Mouse (Mus musculus) gastrocnemius, adult 2 months (tissue): ENCODE measurements at regions not wholly inside any gene's neighbourhood (a gene's known extent, or its start where the extent isn't known, plus 50 kb on each side); places are given as distances from the start of the nearest gene placed in this dataset.

ENCODE experiments used
- DNase-seq: peaks from one replicate; pipeline ENCODE4 v3.0.0; 2022
- H3K27ac ChIP-seq: fragments of 200-600 bp; 2 replicates; pipeline ENCODE4 v1.8.1; 2022; ENCODE audit warnings: mild to moderate bottlenecking
- H3K4me3 ChIP-seq: fragments of 200-600 bp; 2 replicates; pipeline ENCODE4 v1.8.1; 2022; ENCODE audit warnings: mild to moderate bottlenecking, moderate library complexity
- CTCF ChIP-seq: fragments of 200-600 bp; IDR thresholded peaks from 2 replicates; pipeline ENCODE4 v1.8.1; 2022; ENCODE audit warnings: antibody characterized with exemption, mild to moderate bottlenecking, moderate library complexity
- intact Hi-C: fragments of 180-260 bp; cut with DNase I; formaldehyde crosslinking; loops from one replicate; pipeline ENCODE4 v1.15.1; 2025

- no peak for DNase-seq
- Histone ChIP-seq H3K4me3 (no peak overlapping the region), H3K27ac (no peak overlapping the region)
- intact Hi-C loops: no loop called here
- no peak for TF ChIP-seq CTCF
Measured at GRCm38 (mm10) chr9:46702901-46703636, 295.5 kb upstream of the Gm4791 start.

GRCm38 (mm10) chr9:46702053-46702900 lies 296.3 kb upstream of the Gm4791 start:
- intact Hi-C loops: no loop called here
- TF ChIP-seq CTCF: no peak
- Histone ChIP-seq H3K27ac (no peak overlapping the region), H3K4me3 (no peak overlapping the region)
- no peak for DNase-seq

GRCm38 (mm10) chr9:46696171-46696570 lies 302.4 kb upstream of the Gm4791 start:
- TF ChIP-seq CTCF: no peak
- Histone ChIP-seq H3K27ac (no peak overlapping the region), H3K4me3 (no peak overlapping the region)
- no peak for DNase-seq
- intact Hi-C loops: no loop called here

- Histone ChIP-seq H3K4me3 (no peak overlapping the region), H3K27ac (no peak overlapping the region)
- DNase-seq: no peak
Measured at GRCm38 (mm10) chr9:46689331-46689730, 309.2 kb upstream of the Gm4791 start.

GRCm38 (mm10) chr9:46684113-46684850 lies 314.3 kb upstream of the Gm4791 start:
- TF ChIP-seq CTCF: no peak
- no peak overlapping the region for H3K27ac ChIP-seq
- H3K4me3 ChIP-seq: no peak overlapping the region
- intact Hi-C loops: no loop called here
- DNase-seq: no peak

More at GRCm38 (mm10) chr9:46689331-46689730, 309.2 kb upstream of the Gm4791 start:
- no peak for TF ChIP-seq CTCF
- intact Hi-C loops: no loop called here

- TF ChIP-seq CTCF: no peak
- intact Hi-C loops: no loop called here
- no peak for DNase-seq
Measured at GRCm38 (mm10) chr9:46672050-46672449, 326.5 kb upstream of the Gm4791 start.

GRCm38 (mm10) chr9:46654422-46654821 lies 334.6 kb upstream of the 4931429L15Rik start:
- intact Hi-C loops: no loop called here
- H3K27ac ChIP-seq: no peak overlapping the region

More at GRCm38 (mm10) chr9:46672050-46672449, 326.5 kb upstream of the Gm4791 start:
- no peak overlapping the region for H3K27ac ChIP-seq
- H3K4me3 ChIP-seq: no peak overlapping the region

GRCm38 (mm10) chr9:46647238-46647922 lies 327.6 kb upstream of the 4931429L15Rik start:
- intact Hi-C loops: no loop called here
- no peak for DNase-seq
- TF ChIP-seq CTCF: no peak
- Histone ChIP-seq H3K4me3 (no peak overlapping the region), H3K27ac (no peak overlapping the region)

More at GRCm38 (mm10) chr9:46654422-46654821, 334.6 kb upstream of the 4931429L15Rik start:
- H3K4me3 ChIP-seq: no peak overlapping the region
- no peak for TF ChIP-seq CTCF
- DNase-seq: no peak

GRCm38 (mm10) chr9:46645469-46645884 lies 325.7 kb upstream of the 4931429L15Rik start:
- DNase-seq: no peak
- no peak for TF ChIP-seq CTCF
- Histone ChIP-seq H3K4me3 (no peak overlapping the region), H3K27ac (no peak overlapping the region)
- intact Hi-C loops: no loop called here

- Histone ChIP-seq H3K27ac (no peak overlapping the region), H3K4me3 (no peak overlapping the region)
- no peak for TF ChIP-seq CTCF
- no peak for DNase-seq
- intact Hi-C loops: no loop called here
Measured at GRCm38 (mm10) chr9:46643551-46643950, 323.8 kb upstream of the 4931429L15Rik start.

GRCm38 (mm10) chr9:46642696-46643095 lies 322.9 kb upstream of the 4931429L15Rik start:
- Histone ChIP-seq H3K4me3 (no peak overlapping the region), H3K27ac (no peak overlapping the region)
- TF ChIP-seq CTCF: no peak
- peak; percentile 22 for DNase-seq
- intact Hi-C loops: no loop called here

- no peak for TF ChIP-seq CTCF
- intact Hi-C loops: no loop called here
- Histone ChIP-seq H3K27ac (no peak overlapping the region), H3K4me3 (no peak overlapping the region)
- no peak for DNase-seq
Measured at GRCm38 (mm10) chr9:46636261-46637010, 316.6 kb upstream of the 4931429L15Rik start.
